Mouse (Mus musculus) monocyte, adult 5-6 weeks (primary cell): ENCODE measurements around the gene Gm3952. TPM values are rescaled to one million over a fixed set of nuclear protein-coding genes. Genes with fewer than 3 reads are reported as not detected.

Experiments
- ATAC-seq: fragments of 153-309, 156-312 bp; replicated peaks from 2 replicates; pipeline ENCODE4 v1.8.0; 2017; ENCODE audit warnings: mild to moderate bottlenecking; ENCODE audit not compliant: low TSS enrichment, insufficient number of reproducible peaks, severe bottlenecking, poor library complexity, low FRiP score
- total RNA-seq: library from RNA; stranded (forward); fragments of 200-1000, 200-491, 200-594 nt; gene quantifications from 3 replicates; pipeline ENCODE4 v1.2.3, GENCODE M21; 2017

Gene Gm3952
- not detected in 3 replicates for total RNA-seq

GRCm38 (mm10) chr8:128798594-128798993 is at the start of gene Gm3952:
TSS of gene Gm3952 (minus strand) at chr8:128798694.
- ATAC-seq = no peak

- no peak for ATAC-seq
These were observed 45.3 kb upstream of the Gm3952 start for GRCm38 (mm10) chr8:128843749-128844148.

GRCm38 (mm10) chr8:128812521-128812920 is 14.0 kb upstream of the Gm3952 start:
- ATAC-seq = no peak

GRCm38 (mm10) chr8:128735692-128736091 is 62.8 kb downstream of the Gm3952 start:
- no peak for ATAC-seq

- no peak for ATAC-seq
These were observed 64.4 kb downstream of the Gm3952 start for GRCm38 (mm10) chr8:128734118-128734517.

- ATAC-seq = no peak
These were observed 66.2 kb downstream of the Gm3952 start for GRCm38 (mm10) chr8:128732254-128732653.

GRCm38 (mm10) chr8:128727213-128727612 is 71.3 kb downstream of the Gm3952 start:
- no peak for ATAC-seq

GRCm38 (mm10) chr8:128724819-128725218 is 73.7 kb downstream of the Gm3952 start:
- no peak for ATAC-seq

- ATAC-seq = no peak
These were observed 82.3 kb downstream of the Gm3952 start for GRCm38 (mm10) chr8:128716184-128716583.

- ATAC-seq = peak; percentile 90
These were observed 89.2 kb downstream of the Gm3952 start for GRCm38 (mm10) chr8:128709261-128709660.

- no peak for ATAC-seq
These were observed 93.7 kb downstream of the Gm3952 start for GRCm38 (mm10) chr8:128704836-128705235.

GRCm38 (mm10) chr8:128704376-128704775 is 94.1 kb downstream of the Gm3952 start:
- no peak for ATAC-seq

GRCm38 (mm10) chr8:128697945-128698344 is 100.5 kb downstream of the Gm3952 start:
- ATAC-seq = no peak

GRCm38 (mm10) chr8:128696701-128697397 is 101.6 kb downstream of the Gm3952 start:
- no peak for ATAC-seq

Other genes starting within 250 kb of the Gm3952 start
- gene Itgb1, start 113.0 kb downstream of the Gm3952 start, total RNA-seq = 769 to 823 TPM (median 817 TPM) in 3 replicates